Mouse (Mus musculus) liver, embryonic 13.5 days (tissue): Measurements from ENCODE around the gene Gtf2a1. TPM values are rescaled to one million over a fixed set of nuclear protein-coding genes. Genes with fewer than 3 reads are reported as not detected.
A peak's percentile ranks its signal among the peaks of the same experiment; 100 is the strongest.

ENCODE experiments used
- ATAC-seq: fragments of 200-750 bp; cut with Nextera tagmentation; 2 replicates; pipeline ENCODE4 v1.8.0; 2017; ENCODE audit warnings: low read depth, mild to moderate bottlenecking, moderate number of reproducible peaks, moderate library complexity
- DNase-seq: peaks from one replicate; pipeline ENCODE4 v3.0.0; 2022
- H3K27ac ChIP-seq: fragments of 300-500 bp; sonication (generic); 2 replicates; pipeline ENCODE4 v1.5.1; 2015; ENCODE audit warnings: moderate library complexity, mild to moderate bottlenecking, inconsistent platforms
- H3K27me3 ChIP-seq: fragments of 300-500 bp; sonication (generic); 2 replicates; pipeline ENCODE4 v1.6.1; 2015; ENCODE audit warnings: mild to moderate bottlenecking, inconsistent platforms
- H3K36me3 ChIP-seq: fragments of 300-500 bp; sonication (generic); 2 replicates; pipeline ENCODE4 v1.6.1; 2015; ENCODE audit warnings: mild to moderate bottlenecking, inconsistent platforms
- H3K4me1 ChIP-seq: fragments of 300-500 bp; sonication (generic); replicated peaks from 2 replicates; pipeline ENCODE4 v1.6.1; 2015; ENCODE audit warnings: inconsistent platforms
- H3K4me2 ChIP-seq: fragments of 300-500 bp; sonication (generic); 2 replicates; pipeline ENCODE4 v1.6.1; 2015; ENCODE audit warnings: inconsistent platforms, mild to moderate bottlenecking, moderate library complexity
- H3K4me3 ChIP-seq: fragments of 300-500 bp; sonication (generic); replicated peaks from 2 replicates; pipeline ENCODE4 v1.5.1; 2015; ENCODE audit warnings: mild to moderate bottlenecking, inconsistent platforms
- H3K9ac ChIP-seq: fragments of 300-500 bp; sonication (generic); 2 replicates; pipeline ENCODE4 v1.6.1; 2015; ENCODE audit warnings: mild to moderate bottlenecking, inconsistent platforms
- H3K9me3 ChIP-seq: fragments of 300-500 bp; sonication (generic); replicated peaks from 2 replicates; pipeline ENCODE4 v1.6.1; 2016; ENCODE audit warnings: inconsistent platforms
- WGBS: fragments of 180-500 bp; shearing (Covaris S2); methylation state at CpG from one replicate; pipeline ENCODE4 v1.1.7; 2015; ENCODE audit not compliant: insufficient replicate concordance; 5-methylcytosine and 5-hydroxymethylcytosine counted together
- polyA plus RNA-seq: library from polyadenylated mRNA; unstranded; fragments of >200 nt; fragmentation: Nextera tagmentation; extraction: Ambion mirVana; gene quantifications from 2 replicates; pipeline ENCODE4 v1.2.1, GENCODE M21; 2015

Gtf2a1 gene
- 21.7 and 26.0 TPM in 2 replicates for polyA plus RNA-seq

DNA sequence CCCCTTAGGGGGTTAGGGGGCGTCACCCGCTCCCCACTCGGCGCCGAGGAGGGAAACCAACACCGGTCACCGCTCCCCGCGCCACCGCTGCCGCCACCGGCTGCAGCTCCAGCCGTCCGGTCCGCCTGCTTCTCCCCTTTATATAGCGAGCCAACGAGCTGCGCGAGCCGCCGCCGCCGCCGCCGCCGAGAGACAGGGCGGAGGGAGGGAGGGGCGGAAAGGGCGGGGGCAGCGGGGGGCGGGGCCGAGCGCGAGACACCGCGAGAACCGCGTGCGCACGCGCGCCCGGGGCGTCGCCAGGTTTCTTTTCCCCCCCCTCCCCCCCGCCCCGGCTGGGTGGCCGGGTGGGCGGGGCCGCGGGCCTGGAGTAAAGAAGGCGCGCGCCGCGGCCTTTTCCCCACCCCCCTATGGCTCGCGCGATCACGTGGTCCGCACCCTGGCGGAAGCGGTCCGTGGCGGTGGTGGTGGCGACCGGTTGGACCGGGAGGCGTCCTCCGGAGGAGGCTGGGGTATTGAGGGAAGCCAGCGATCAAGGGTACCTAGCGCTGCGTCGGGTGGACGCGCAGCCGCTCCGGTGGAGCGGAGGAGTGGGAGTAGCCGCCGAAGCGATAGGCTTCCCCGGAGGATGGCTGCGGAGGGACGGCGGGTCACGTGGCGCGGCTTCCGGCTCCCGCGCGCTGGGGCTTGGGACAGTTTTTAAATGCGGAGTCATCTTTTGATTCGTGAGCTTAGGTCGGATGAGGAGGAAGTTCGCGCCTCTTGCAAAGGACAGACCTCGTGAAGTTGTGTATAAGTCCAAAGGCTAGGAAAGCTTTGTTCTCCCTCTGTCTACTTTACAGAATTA is at the start of gene Gtf2a1:
Gtf2a1 (minus strand) TSS at position 641 of the 844 bp plus-strand sequence.
- DNase-seq: peak; percentile 89
- Histone ChIP-seq H3K9ac (peak within 1 kb of the TSS; percentile 100), H3K36me3 (peaks cover 10% of the 10 kb centered on the region), H3K4me2 (peak within 1 kb of the TSS; percentile 82), H3K9me3 (no peaks in the 10 kb centered on the region), H3K27ac (peak within 1 kb of the TSS; percentile 100), H3K27me3 (no peaks in the 10 kb centered on the region), H3K4me1 (peaks cover 26% of the 10 kb centered on the region), H3K4me3 (peak within 1 kb of the TSS; percentile 95)
- peak; percentile 81 for ATAC-seq
- under 1% methylated on average over 83 of the region's 99 CpGs for WGBS

DNA sequence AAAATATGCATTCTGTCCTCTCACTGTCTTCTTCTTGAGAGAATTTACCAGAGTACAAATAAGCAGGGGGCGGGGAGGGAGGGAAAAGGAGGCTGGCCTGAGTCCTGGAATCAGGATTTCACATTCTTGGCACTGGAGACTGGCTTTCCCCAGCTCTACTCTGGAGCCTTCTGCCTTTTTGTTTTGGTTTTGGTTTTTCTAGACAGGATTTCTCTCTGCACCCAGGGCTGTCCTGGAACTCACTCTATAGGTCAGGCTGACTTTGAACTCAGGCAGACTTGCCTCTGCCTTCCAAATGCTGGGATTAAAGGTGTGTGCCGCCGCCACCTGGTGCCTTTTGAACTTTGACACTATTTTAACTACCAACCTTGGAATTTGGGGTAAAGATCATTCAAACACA is 48.1 kb upstream of the Gtf2a1 start:
- no peak for ATAC-seq
- Histone ChIP-seq H3K27ac (no peak overlapping the region), H3K36me3 (peaks cover 22% of the 10 kb centered on the region), H3K9me3 (no peaks in the 10 kb centered on the region), H3K9ac (no peak overlapping the region), H3K4me1 (peaks cover 4% of the 10 kb centered on the region), H3K4me3 (no peak overlapping the region), H3K27me3 (no peaks in the 10 kb centered on the region), H3K4me2 (no peak overlapping the region)
- DNase-seq: no peak
- 79% methylated on average over 3 of the region's 3 CpGs for WGBS

DNA sequence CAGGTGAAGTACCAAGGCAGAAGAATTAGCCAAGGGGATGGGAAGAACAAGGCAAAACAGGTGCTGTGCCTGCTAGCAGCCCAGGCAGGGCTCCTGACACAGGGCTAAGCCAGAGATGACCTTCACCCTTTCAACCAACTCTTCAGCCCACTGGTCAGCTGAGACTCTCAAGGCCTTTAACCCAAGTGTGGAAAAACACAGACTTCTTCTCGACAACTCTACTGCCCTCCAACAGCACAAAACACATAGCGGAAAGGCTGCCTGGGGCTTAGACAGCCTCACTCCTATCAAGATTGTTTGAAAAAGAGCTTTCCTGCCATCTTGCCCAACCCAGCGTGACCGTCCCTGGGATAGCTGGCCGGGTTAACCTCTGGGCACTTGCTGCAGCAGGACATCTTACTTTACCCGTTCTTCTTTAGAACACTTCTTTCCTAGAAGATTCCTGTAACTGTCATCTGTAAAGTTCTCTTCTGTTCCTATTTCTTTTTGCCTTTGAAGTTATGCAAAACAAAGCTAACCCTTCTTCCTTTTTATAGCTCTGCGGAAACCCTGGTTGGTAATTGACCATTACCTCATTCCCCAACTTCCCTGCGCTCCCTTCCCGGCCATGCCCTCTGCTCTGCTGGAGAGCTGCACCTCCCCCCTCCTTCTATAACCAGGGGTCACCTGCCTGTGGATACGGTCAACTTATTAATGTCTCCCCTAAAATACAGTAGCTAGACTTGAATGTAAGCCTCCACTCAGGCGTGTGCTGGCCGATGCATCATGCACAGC is 47.0 kb upstream of the Gtf2a1 start:
- 75% methylated on average over 12 of the region's 12 CpGs for WGBS
- no peaks in the 10 kb centered on the region for H3K27me3 ChIP-seq
- H3K27ac ChIP-seq: no peak overlapping the region
- peaks cover 4% of the 10 kb centered on the region for H3K4me1 ChIP-seq
- peaks cover 22% of the 10 kb centered on the region for H3K36me3 ChIP-seq
- DNase-seq: no peak
- ATAC-seq: peak; percentile 39; the same call in 1 of the 2 replicates
- H3K4me3 ChIP-seq: no peak overlapping the region
- H3K4me2 ChIP-seq: no peak overlapping the region
- H3K9ac ChIP-seq: no peak overlapping the region
- H3K9me3 ChIP-seq: no peaks in the 10 kb centered on the region

DNA sequence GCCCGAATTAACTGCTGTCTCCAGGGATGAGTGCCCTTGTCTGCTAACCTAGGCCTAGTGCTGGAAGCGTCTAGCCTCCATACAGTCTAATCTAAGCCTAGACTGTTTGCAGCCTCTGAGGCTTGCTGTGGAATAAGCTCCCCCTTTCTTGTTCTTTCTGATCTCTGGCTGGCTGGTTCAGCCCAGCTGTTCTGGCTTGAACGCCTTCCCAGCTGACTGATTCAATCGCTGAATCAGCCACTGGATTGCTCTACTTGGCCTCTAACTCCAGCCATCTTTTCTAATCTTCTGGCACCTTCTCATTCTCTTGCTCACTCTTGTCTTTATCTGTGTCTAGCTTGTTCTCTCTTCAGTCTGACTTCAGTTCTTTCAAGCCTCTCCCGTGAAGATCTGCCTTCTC is 36.2 kb upstream of the Gtf2a1 start:
- Histone ChIP-seq H3K4me3 (no peak overlapping the region), H3K27me3 (no peaks in the 10 kb centered on the region), H3K27ac (no peak overlapping the region), H3K4me2 (no peak overlapping the region), H3K36me3 (no peaks in the 10 kb centered on the region), H3K9me3 (no peaks in the 10 kb centered on the region), H3K4me1 (no peaks in the 10 kb centered on the region), H3K9ac (no peak overlapping the region)
- no peak for DNase-seq
- WGBS: 64% methylated on average over 5 of the region's 5 CpGs
- no peak for ATAC-seq

DNA sequence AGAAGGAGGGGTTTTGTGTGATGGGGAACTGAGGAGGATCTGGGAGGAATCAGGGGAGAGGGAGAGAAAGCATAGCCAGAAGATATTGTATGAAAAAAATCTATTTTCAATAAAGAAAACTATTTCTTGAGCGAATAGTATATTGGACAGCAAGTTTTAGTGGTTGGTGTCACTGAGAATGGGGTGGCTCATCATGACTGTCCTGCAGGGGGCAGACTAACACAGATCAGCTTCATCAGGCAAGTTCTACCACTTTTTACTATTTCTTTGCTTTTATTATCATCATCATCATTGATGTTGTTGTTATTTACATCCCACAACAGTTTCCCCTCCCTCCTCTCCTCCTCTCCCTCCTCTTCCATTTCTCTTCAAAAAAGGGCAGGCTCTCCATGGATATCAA is 34.7 kb upstream of the Gtf2a1 start:
- Histone ChIP-seq H3K9me3 (no peaks in the 10 kb centered on the region), H3K27me3 (no peaks in the 10 kb centered on the region), H3K4me3 (no peak overlapping the region), H3K9ac (no peak overlapping the region), H3K27ac (no peak overlapping the region), H3K4me1 (no peaks in the 10 kb centered on the region), H3K36me3 (no peaks in the 10 kb centered on the region), H3K4me2 (no peak overlapping the region)
- no peak for ATAC-seq
- WGBS: 46% methylated on average over 1 of the region's 1 CpGs
- no peak for DNase-seq

DNA sequence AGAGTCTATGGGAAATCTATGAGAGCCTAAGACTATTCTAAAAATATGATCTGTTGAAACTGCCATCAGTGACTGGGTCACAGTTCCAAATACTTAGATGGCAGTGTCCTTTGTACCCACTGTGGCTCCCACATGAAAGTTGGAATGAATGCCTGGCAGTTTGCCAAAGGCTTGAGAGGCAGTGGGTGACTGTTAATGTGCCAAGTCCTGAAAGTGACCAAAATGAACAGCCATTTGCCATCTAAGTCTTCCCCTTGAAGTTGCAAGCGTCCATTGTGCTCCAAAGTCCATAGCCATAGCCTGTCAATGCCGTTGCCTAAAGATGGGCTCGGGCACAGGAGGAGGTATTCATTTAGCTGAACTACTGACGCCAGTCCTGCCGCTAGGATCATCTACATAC is 19.1 kb upstream of the Gtf2a1 start:
- H3K4me1 ChIP-seq: no peaks in the 10 kb centered on the region
- no peaks in the 10 kb centered on the region for H3K36me3 ChIP-seq
- no peaks in the 10 kb centered on the region for H3K9me3 ChIP-seq
- no peak overlapping the region for H3K4me2 ChIP-seq
- no peak overlapping the region for H3K4me3 ChIP-seq
- ATAC-seq (no peak), DNase-seq (no peak)
- H3K9ac ChIP-seq: no peak overlapping the region
- no peak overlapping the region for H3K27ac ChIP-seq
- WGBS: 75% methylated on average over 5 of the region's 5 CpGs
- H3K27me3 ChIP-seq: no peaks in the 10 kb centered on the region

DNA sequence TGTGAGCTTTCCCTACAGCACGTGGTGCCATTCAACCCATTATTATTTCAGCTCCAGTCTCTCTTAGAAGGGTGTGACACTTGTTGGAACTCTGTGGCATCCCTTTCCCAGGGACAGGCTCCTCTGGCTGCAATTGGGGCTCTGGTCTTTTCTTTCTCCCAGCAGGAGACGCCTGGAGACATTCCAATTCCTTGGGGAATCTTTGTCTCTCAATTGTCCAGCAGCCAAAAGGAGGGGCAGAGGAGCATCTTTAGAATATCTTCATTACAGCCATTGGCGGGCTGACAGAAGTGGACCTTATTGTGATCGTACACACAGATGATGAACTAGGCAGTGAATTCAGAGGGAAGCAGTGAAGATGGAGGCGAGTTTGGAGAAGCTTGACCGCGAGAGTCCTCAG is 17.4 kb upstream of the Gtf2a1 start:
- Histone ChIP-seq H3K27me3 (no peaks in the 10 kb centered on the region), H3K27ac (no peak overlapping the region), H3K4me2 (no peak overlapping the region), H3K4me3 (no peak overlapping the region), H3K9me3 (no peaks in the 10 kb centered on the region), H3K9ac (no peak overlapping the region), H3K4me1 (no peaks in the 10 kb centered on the region), H3K36me3 (no peaks in the 10 kb centered on the region)
- 66% methylated on average over 7 of the region's 7 CpGs for WGBS
- ATAC-seq (no peak), DNase-seq (no peak)

DNA sequence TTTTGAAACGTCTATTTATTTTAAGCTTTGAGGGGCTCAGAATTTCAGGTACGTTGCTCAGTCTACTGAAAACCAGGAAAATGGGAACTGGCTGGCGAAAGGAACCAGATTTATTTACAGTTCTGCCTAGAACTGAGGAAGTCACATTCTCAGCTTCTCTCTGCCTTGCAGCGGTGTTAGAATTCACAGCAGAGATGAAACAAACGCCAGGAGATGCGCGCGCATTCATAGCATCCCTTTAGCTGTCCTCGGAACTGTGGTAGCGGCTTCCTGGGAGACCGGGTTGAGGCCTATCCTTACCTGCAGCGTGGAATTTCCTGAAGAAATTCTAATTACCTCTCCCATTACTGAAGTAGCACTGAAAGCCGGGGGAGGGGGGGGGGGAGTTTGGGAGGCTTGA is 16.4 kb upstream of the Gtf2a1 start:
- Histone ChIP-seq H3K27ac (no peak overlapping the region), H3K4me3 (no peak overlapping the region), H3K9me3 (no peaks in the 10 kb centered on the region), H3K9ac (no peak overlapping the region), H3K36me3 (no peaks in the 10 kb centered on the region), H3K4me1 (no peaks in the 10 kb centered on the region), H3K27me3 (no peaks in the 10 kb centered on the region), H3K4me2 (no peak overlapping the region)
- ATAC-seq (no peak), DNase-seq (no peak)
- 71% methylated on average over 13 of the region's 13 CpGs for WGBS

DNA sequence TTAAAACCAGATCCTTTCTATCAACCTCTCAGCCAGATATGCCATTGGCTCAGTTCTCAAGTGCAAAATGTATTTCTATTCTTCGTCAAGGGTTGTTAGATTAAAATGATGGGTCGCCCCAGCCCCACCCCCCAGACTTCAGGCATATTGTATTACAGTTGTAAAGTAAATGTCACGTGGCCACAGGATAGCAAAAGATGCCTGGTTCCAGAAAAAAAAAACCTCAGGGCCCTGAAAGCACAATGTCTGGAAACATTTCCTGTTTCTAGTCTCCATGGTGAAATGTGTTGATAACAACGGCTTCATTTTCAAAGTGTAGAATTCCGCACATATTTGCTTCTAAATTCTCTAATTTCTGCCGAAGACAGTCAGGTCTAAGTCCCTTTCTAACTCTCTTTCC is 14.3 kb upstream of the Gtf2a1 start:
- 43% methylated on average over 6 of the region's 6 CpGs for WGBS
- no peak overlapping the region for H3K4me2 ChIP-seq
- H3K27ac ChIP-seq: no peak overlapping the region
- no peaks in the 10 kb centered on the region for H3K36me3 ChIP-seq
- H3K9me3 ChIP-seq: no peaks in the 10 kb centered on the region
- H3K27me3 ChIP-seq: no peaks in the 10 kb centered on the region
- DNase-seq (no peak), ATAC-seq (no peak)
- no peak overlapping the region for H3K4me3 ChIP-seq
- no peaks in the 10 kb centered on the region for H3K4me1 ChIP-seq
- no peak overlapping the region for H3K9ac ChIP-seq

DNA sequence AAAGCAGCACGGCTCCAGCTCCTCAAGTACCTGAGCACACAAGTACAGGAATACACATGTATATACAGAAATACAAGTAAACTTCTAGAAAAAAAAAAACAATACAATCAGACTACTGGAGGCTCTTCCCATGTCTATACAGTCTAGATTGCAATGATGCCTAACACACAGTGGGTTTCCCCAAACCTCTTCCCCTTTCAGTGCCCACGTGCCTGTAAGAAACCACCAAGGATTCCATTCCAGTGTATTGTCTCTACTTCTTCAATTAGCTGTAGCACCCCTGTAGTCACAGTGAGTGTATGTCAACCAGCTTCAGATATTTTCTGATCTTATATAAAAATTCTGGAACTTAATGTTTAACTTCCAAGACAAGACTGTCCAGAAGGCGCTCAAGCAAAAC is 1.8 kb upstream of the Gtf2a1 start:
- Histone ChIP-seq H3K4me1 (peaks cover 20% of the 10 kb centered on the region), H3K36me3 (no peaks in the 10 kb centered on the region), H3K9ac (no peak overlapping the region), H3K27ac (no peak overlapping the region), H3K4me2 (no peak overlapping the region), H3K4me3 (no peak overlapping the region), H3K27me3 (no peaks in the 10 kb centered on the region), H3K9me3 (no peaks in the 10 kb centered on the region)
- 77% methylated on average over 3 of the region's 3 CpGs for WGBS
- no peak for ATAC-seq
- DNase-seq: no peak

DNA sequence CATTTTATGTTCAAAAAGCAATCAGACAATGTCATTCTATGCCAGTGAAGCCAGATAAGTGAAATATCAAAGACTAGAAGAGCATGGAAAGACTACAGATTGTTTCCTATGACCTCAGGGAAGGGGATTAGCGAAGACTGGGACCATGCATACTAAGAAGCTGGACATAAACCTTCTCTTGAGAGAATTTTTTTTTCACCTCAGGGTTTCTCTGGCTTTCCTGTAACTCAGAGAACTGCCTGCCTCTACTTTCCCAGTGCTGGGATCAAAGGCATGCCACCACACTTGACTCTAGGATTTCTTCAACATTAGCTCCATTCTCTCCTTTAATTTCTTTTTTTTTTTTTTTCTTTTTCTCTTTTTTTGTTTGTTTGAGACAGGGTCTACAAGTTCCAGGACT is 904 bp upstream of the Gtf2a1 start:
- Histone ChIP-seq H3K9me3 (no peaks in the 10 kb centered on the region), H3K27ac (peak overlapping the region; percentile 92), H3K36me3 (no peaks in the 10 kb centered on the region), H3K4me1 (peaks cover 24% of the 10 kb centered on the region), H3K4me3 (peak overlapping the region; percentile 95), H3K9ac (peak overlapping the region; percentile 80), H3K27me3 (no peaks in the 10 kb centered on the region), H3K4me2 (peak overlapping the region; percentile 82)
- ATAC-seq (no peak), DNase-seq (no peak)
- WGBS: 89% methylated on average over 1 of the region's 1 CpGs
